Mouse (Mus musculus) liver, embryonic 11.5 days (tissue): ENCODE data around the gene Gramd2. TPM values are rescaled to one million over a fixed set of nuclear protein-coding genes. Genes with fewer than 3 reads are reported as not detected.
"Not testable (repeated sequence)": the region's sequence is repeated elsewhere in the genome, so short reads cannot be mapped to it uniquely, and the experiment has no call there.

ENCODE experiments used
- ATAC-seq: fragments of 200-750 bp; cut with Nextera tagmentation; replicated peaks from 2 replicates; pipeline ENCODE4 v1.8.0; 2017; ENCODE audit warnings: moderate number of reproducible peaks, mild to moderate bottlenecking, moderate TSS enrichment, moderate library complexity; ENCODE audit not compliant: low FRiP score
- DNase-seq: peaks from one replicate; pipeline ENCODE4 v3.0.0-alpha.2; 2017; ENCODE audit warnings: low spot score
- H3K27ac ChIP-seq: fragments of 300-500 bp; sonication (generic); 2 replicates; pipeline ENCODE4 v1.5.1; 2014; ENCODE audit warnings: mild to moderate bottlenecking, low read depth, low read length, control low read depth
- H3K27me3 ChIP-seq: fragments of 300-500 bp; sonication (generic); replicated peaks from 2 replicates; pipeline ENCODE4 v1.6.1; 2014; ENCODE audit warnings: low read length, mixed read lengths; ENCODE audit not compliant: control insufficient read depth, insufficient read depth
- H3K36me3 ChIP-seq: fragments of 300-500 bp; sonication (generic); 2 replicates; pipeline ENCODE4 v1.6.1; 2014; ENCODE audit warnings: mild to moderate bottlenecking, low read length, moderate library complexity, mixed read lengths; ENCODE audit not compliant: control insufficient read depth, insufficient read depth
- H3K4me1 ChIP-seq: fragments of 300-500 bp; sonication (generic); replicated peaks from 2 replicates; pipeline ENCODE4 v1.6.1; 2014; ENCODE audit warnings: low read length, mixed read lengths; ENCODE audit not compliant: control insufficient read depth, insufficient read depth
- H3K4me2 ChIP-seq: fragments of 300-500 bp; sonication (generic); 2 replicates; pipeline ENCODE4 v1.6.1; 2014; ENCODE audit warnings: mild to moderate bottlenecking, control low read depth, moderate library complexity
- H3K4me3 ChIP-seq: fragments of 300-500 bp; sonication (generic); 2 replicates; pipeline ENCODE4 v1.5.1; 2014; ENCODE audit warnings: low read depth, low read length, control low read depth
- H3K9ac ChIP-seq: fragments of 300-500 bp; sonication (generic); 2 replicates; pipeline ENCODE4 v1.6.1; 2014; ENCODE audit warnings: low read depth, low read length, control low read depth
- H3K9me3 ChIP-seq: fragments of 300-500 bp; sonication (generic); 2 replicates; pipeline ENCODE4 v1.6.1; 2016; ENCODE audit warnings: low read length, inconsistent platforms, mixed read lengths; ENCODE audit not compliant: control insufficient read depth
- WGBS: fragments of 180-500 bp; shearing (Covaris S2); extraction: QIAGEN DNeasy Blood & Tissue Kit; methylation state at CpG from one replicate; pipeline ENCODE4 v1.1.7; 2014; 5-methylcytosine and 5-hydroxymethylcytosine counted together
- polyA plus RNA-seq: library from polyadenylated mRNA; unstranded; fragments of >200 nt; fragmentation: Nextera tagmentation; extraction: Ambion mirVana; gene quantifications from 2 replicates; pipeline ENCODE4 v1.2.1, GENCODE M21; 2014

The Gramd2 gene
- polyA plus RNA-seq, 1 experiment from 2014 or later, result 0.25 TPM

DNA sequence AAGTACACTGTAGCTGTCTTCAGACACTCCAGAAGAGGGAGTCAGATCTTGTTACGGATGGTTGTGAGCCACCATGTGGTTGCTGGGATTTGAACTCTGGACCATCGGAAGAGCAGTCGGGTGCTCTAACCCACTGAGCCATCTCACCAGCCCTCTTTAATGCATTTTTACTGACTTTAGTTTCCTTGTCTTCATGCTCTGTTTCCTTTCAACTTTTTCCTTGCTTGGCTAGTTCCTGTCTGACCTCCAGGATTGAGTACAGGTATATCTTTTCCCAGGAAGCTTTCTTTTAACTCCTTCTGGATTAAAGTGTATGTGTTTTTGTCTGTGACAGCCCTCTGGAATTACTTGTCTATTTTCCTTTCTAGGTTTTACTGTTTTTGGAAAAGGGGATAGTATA, 77.1 kb downstream of the Gramd2 start:
- not testable (repeated sequence) for H3K9me3 ChIP-seq, H3K4me2 ChIP-seq, H3K36me3 ChIP-seq, ATAC-seq, H3K27ac ChIP-seq, H3K4me1 ChIP-seq, DNase-seq, H3K27me3 ChIP-seq, H3K4me3 ChIP-seq, H3K9ac ChIP-seq
- WGBS, result 100% methylated on average over 2 of the region's 3 CpGs

DNA sequence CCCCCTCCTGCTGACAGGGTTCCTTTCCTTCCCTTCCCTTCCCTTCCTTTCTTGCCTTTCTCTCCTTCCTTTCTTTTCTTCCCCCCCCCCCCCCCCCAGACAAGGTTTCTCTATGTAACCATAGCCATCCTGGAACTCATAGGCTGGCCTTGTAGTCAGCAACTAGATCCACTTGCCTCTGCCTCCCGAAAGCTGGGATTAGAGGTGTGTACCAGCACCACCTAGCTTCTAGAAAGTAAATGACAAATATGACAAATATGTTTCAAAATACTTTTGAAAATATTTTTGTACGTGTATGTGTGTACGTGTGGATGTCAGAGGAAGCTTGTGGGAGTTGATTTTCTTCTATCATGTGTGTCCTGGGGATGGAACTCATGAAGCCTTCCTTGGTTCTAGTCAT, 80.6 kb downstream of the Gramd2 start:
- Histone ChIP-seq H3K27me3 (no peaks in the 10 kb centered on the region), H3K4me1 (no peaks in the 10 kb centered on the region), H3K4me2 (no peak overlapping the region), H3K9ac (no peak overlapping the region), H3K4me3 (no peak overlapping the region), H3K36me3 (no peaks in the 10 kb centered on the region), H3K27ac (no peak overlapping the region), H3K9me3 (no peaks in the 10 kb centered on the region)
- DNase-seq (no peak), ATAC-seq (no peak)
- WGBS, result 75% methylated on average over 3 of the region's 3 CpGs

DNA sequence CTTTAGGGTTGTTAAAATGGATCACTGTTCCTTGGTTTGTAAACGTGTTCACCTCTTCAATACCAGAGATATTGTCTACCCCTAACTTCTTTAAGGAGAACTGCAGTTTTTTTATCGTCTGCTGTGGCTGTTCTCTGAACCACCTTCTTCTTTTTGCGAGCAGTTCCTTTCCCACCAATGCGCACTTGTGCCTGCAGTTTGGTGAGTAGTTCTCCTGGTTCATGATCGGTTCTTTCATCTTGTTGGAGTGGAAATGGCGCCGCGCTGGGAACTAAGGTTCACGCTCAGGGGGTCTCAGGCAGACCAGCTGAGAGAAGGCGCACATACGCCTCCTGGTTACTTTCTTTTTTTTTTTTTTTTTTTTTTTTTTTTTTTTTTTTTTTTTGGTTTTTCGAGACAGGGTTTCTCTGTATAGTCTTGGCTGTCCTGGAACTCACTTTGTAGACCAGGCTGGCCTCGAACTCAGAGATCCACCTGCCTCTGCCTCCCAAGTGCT, 87.1 kb downstream of the Gramd2 start:
- not testable (repeated sequence) for ATAC-seq, H3K4me1 ChIP-seq, H3K9me3 ChIP-seq, H3K27ac ChIP-seq, H3K36me3 ChIP-seq, H3K27me3 ChIP-seq, DNase-seq, H3K4me2 ChIP-seq, H3K4me3 ChIP-seq, H3K9ac ChIP-seq
- 85% methylated on average over 12 of the region's 13 CpGs for WGBS

Other genes with a start within 250 kb of the Gramd2 start
- 11.9 and 13.2 TPM in 2 replicates for gene Arih1, start 193.5 kb upstream of the Gramd2 start, polyA plus RNA-seq
- 62.4 and 65.3 TPM in 2 replicates for gene Hexa, start 140.6 kb upstream of the Gramd2 start, polyA plus RNA-seq
- gene Tmem202, start 140.3 kb upstream of the Gramd2 start, polyA plus RNA-seq, result 0.22 TPM in 1 of 2 replicates, not detected in the other
- 0.10 TPM in 1 of 2 replicates, not detected in the other for gene Celf6, start 102.2 kb upstream of the Gramd2 start, polyA plus RNA-seq
- gene Parp6, start 62.9 kb upstream of the Gramd2 start, polyA plus RNA-seq, result 13.8 and 17.2 TPM in 2 replicates
- gene Pkm, start 23.8 kb upstream of the Gramd2 start, polyA plus RNA-seq, result 1,209 and 1,320 TPM in 2 replicates
- 9.8 and 10.9 TPM in 2 replicates for gene Senp8, start 70.6 kb downstream of the Gramd2 start, polyA plus RNA-seq
- gene Myo9a, start 70.8 kb downstream of the Gramd2 start, polyA plus RNA-seq, result 7.0 and 8.1 TPM in 2 replicates